Mouse (Mus musculus) embryonic facial prominence, embryonic 11.5 days (tissue): ENCODE measurements around the gene Cyp2d34. TPM values are rescaled to one million over a fixed set of nuclear protein-coding genes. Genes with fewer than 3 reads are reported as not detected.

ENCODE experiments used
- ATAC-seq: fragments of 200-750 bp; cut with Nextera tagmentation; replicated peaks from 2 replicates; pipeline ENCODE4 v1.8.0; 2017; ENCODE audit warnings: low read depth; ENCODE audit not compliant: insufficient number of reproducible peaks, low FRiP score, low TSS enrichment
- DNase-seq: peaks from one replicate; pipeline ENCODE4 v3.0.0-alpha.2; 2015; ENCODE audit warnings: low spot score
- H3K27ac ChIP-seq: fragments of 300-500 bp; sonication (generic); replicated peaks from 2 replicates; pipeline ENCODE4 v1.5.1; 2014; ENCODE audit warnings: mild to moderate bottlenecking, low read depth, low read length, control low read depth
- H3K27me3 ChIP-seq: fragments of 300-500 bp; sonication (generic); 2 replicates; pipeline ENCODE4 v1.6.1; 2014; ENCODE audit warnings: mild to moderate bottlenecking, low read length, moderate library complexity, mixed read lengths; ENCODE audit not compliant: control insufficient read depth, insufficient read depth
- H3K36me3 ChIP-seq: fragments of 300-500 bp; sonication (generic); replicated peaks from 2 replicates; pipeline ENCODE4 v1.6.1; 2014; ENCODE audit warnings: low read depth, mild to moderate bottlenecking, low read length, moderate library complexity, mixed read lengths; ENCODE audit not compliant: control insufficient read depth, insufficient read depth
- H3K4me1 ChIP-seq: fragments of 300-500 bp; sonication (generic); 2 replicates; pipeline ENCODE4 v1.6.1; 2014; ENCODE audit warnings: low read length, mixed read lengths; ENCODE audit not compliant: control insufficient read depth, insufficient read depth
- H3K4me2 ChIP-seq: fragments of 300-500 bp; sonication (generic); 2 replicates; pipeline ENCODE4 v1.6.1; 2014; ENCODE audit warnings: low read depth, mild to moderate bottlenecking, control low read depth, low read length, moderate library complexity
- H3K4me3 ChIP-seq: fragments of 300-500 bp; sonication (generic); 2 replicates; pipeline ENCODE4 v1.5.1; 2014; ENCODE audit warnings: low read depth, low read length, control low read depth
- H3K9ac ChIP-seq: fragments of 300-500 bp; sonication (generic); replicated peaks from 2 replicates; pipeline ENCODE4 v1.6.1; 2014; ENCODE audit warnings: mild to moderate bottlenecking, control low read depth, low read length
- H3K9me3 ChIP-seq: fragments of 300-500 bp; sonication (generic); replicated peaks from 2 replicates; pipeline ENCODE4 v1.6.1; 2016; ENCODE audit warnings: mild to moderate bottlenecking, low read length, inconsistent platforms, mixed read lengths; ENCODE audit not compliant: control insufficient read depth
- WGBS: fragments of 180-500 bp; shearing (Covaris S2); extraction: QIAGEN DNeasy Blood & Tissue Kit; methylation state at CpG from one replicate; pipeline ENCODE4 v1.1.7; 2014; 5-methylcytosine and 5-hydroxymethylcytosine counted together
- polyA plus RNA-seq: library from polyadenylated mRNA; unstranded; fragments of >200 nt; fragmentation: Nextera tagmentation; extraction: Ambion mirVana; gene quantifications from 2 replicates; pipeline ENCODE4 v1.2.1, GENCODE M21; 2014

Gene Cyp2d34
- polyA plus RNA-seq, 1 experiment from 2014 or later, result not detected

- Histone ChIP-seq H3K9ac (no peak overlapping the region), H3K9me3 (no peaks in the 10 kb centered on the region), H3K36me3 (no peaks in the 10 kb centered on the region), H3K4me3 (no peak overlapping the region), H3K4me1 (no peaks in the 10 kb centered on the region), H3K27me3 (no peaks in the 10 kb centered on the region), H3K27ac (no peak overlapping the region), H3K4me2 (no peak overlapping the region)
- WGBS, result 81% methylated on average over 14 of the region's 14 CpGs
- no peak for ATAC-seq
- no peak for DNase-seq
These were observed 16.7 kb upstream of the Cyp2d34 start for GRCm38 (mm10) chr15:82637130-82638075.

GRCm38 (mm10) chr15:82634976-82635375, 14.2 kb upstream of the Cyp2d34 start:
- 86% methylated on average over 1 of the region's 1 CpGs for WGBS
- no peaks in the 10 kb centered on the region for H3K36me3 ChIP-seq
- H3K9me3 ChIP-seq, result no peaks in the 10 kb centered on the region
- H3K4me3 ChIP-seq, result no peak overlapping the region
- no peak overlapping the region for H3K4me2 ChIP-seq
- H3K27ac ChIP-seq, result no peak overlapping the region
- DNase-seq (no peak), ATAC-seq (no peak)
- no peak overlapping the region for H3K9ac ChIP-seq
- no peaks in the 10 kb centered on the region for H3K4me1 ChIP-seq
- H3K27me3 ChIP-seq, result no peaks in the 10 kb centered on the region

- DNase-seq (no peak), ATAC-seq (no peak)
- Histone ChIP-seq H3K4me3 (no peak overlapping the region), H3K36me3 (no peaks in the 10 kb centered on the region), H3K4me2 (no peak overlapping the region), H3K9ac (no peak overlapping the region), H3K4me1 (no peaks in the 10 kb centered on the region), H3K27ac (no peak overlapping the region), H3K27me3 (no peaks in the 10 kb centered on the region), H3K9me3 (no peaks in the 10 kb centered on the region)
- WGBS, result 91% methylated on average over 1 of the region's 1 CpGs
These were observed 1.2 kb upstream of the Cyp2d34 start for GRCm38 (mm10) chr15:82621993-82622392.

GRCm38 (mm10) chr15:82618362-82619020, 2.3 kb downstream of the Cyp2d34 start:
- DNase-seq (no peak), ATAC-seq (no peak)
- H3K27me3 ChIP-seq, result no peaks in the 10 kb centered on the region
- no peaks in the 10 kb centered on the region for H3K4me1 ChIP-seq
- WGBS, result 92% methylated on average over 9 of the region's 9 CpGs
- H3K27ac ChIP-seq, result no peak overlapping the region
- H3K9me3 ChIP-seq, result no peaks in the 10 kb centered on the region
- no peak overlapping the region for H3K9ac ChIP-seq
- H3K4me2 ChIP-seq, result no peak overlapping the region
- H3K4me3 ChIP-seq, result no peak overlapping the region
- H3K36me3 ChIP-seq, result no peaks in the 10 kb centered on the region

- Histone ChIP-seq H3K36me3 (no peaks in the 10 kb centered on the region), H3K4me3 (no peak overlapping the region), H3K9ac (no peak overlapping the region), H3K4me2 (no peak overlapping the region), H3K9me3 (no peaks in the 10 kb centered on the region), H3K27me3 (no peaks in the 10 kb centered on the region), H3K27ac (no peak overlapping the region), H3K4me1 (no peaks in the 10 kb centered on the region)
- WGBS, result 88% methylated on average over 9 of the region's 9 CpGs
- DNase-seq, result no peak
- no peak for ATAC-seq
These were observed 38.1 kb downstream of the Cyp2d34 start for GRCm38 (mm10) chr15:82582621-82583020.

- no peak overlapping the region for H3K4me2 ChIP-seq
- 91% methylated on average over 2 of the region's 2 CpGs for WGBS
- ATAC-seq, result no peak
These were observed 41.7 kb downstream of the Cyp2d34 start for GRCm38 (mm10) chr15:82579071-82579470.

GRCm38 (mm10) chr15:82572856-82573255, 47.9 kb downstream of the Cyp2d34 start:
- no peaks in the 10 kb centered on the region for H3K27me3 ChIP-seq
- H3K4me2 ChIP-seq, result no peak overlapping the region
- no peaks in the 10 kb centered on the region for H3K4me1 ChIP-seq
- no peak for ATAC-seq
- no peak overlapping the region for H3K4me3 ChIP-seq
- no peak overlapping the region for H3K9ac ChIP-seq
- H3K36me3 ChIP-seq, result no peaks in the 10 kb centered on the region
- no peak overlapping the region for H3K27ac ChIP-seq
- DNase-seq, result no peak
- 80% methylated on average over 1 of the region's 1 CpGs for WGBS
- H3K9me3 ChIP-seq, result no peaks in the 10 kb centered on the region

More at GRCm38 (mm10) chr15:82579071-82579470, 41.7 kb downstream of the Cyp2d34 start:
- Histone ChIP-seq H3K36me3 (no peaks in the 10 kb centered on the region), H3K27ac (no peak overlapping the region), H3K4me3 (no peak overlapping the region), H3K9ac (no peak overlapping the region), H3K27me3 (no peaks in the 10 kb centered on the region), H3K4me1 (no peaks in the 10 kb centered on the region), H3K9me3 (no peaks in the 10 kb centered on the region)
- peak; percentile 0 for DNase-seq
